Mouse (Mus musculus): Measurements from ENCODE around the gene Brf1.

Brf1 gene

DNA sequence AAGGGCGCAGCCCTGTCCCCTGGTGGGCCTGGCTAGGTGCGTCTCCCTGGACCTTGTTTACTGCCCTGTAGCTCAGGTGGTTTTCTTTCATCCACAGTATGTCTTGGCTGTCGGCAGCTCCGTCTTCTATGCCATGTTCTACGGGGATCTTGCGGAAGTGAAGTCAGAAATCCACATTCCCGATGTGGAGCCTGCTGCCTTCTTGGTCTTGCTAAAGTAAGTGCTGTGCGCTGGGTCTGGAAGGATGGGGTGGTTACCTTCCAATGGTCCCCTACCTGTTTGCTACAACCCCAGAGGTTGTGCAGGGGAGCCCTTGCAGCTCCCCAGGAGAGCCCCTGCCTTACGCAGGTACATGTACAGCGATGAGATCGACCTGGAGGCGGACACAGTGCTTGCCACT, 23.3 kb downstream of the Brf1 start:
- no peak for DNase-seq (ENCODE audit: inconsistent ontology term)

DNA sequence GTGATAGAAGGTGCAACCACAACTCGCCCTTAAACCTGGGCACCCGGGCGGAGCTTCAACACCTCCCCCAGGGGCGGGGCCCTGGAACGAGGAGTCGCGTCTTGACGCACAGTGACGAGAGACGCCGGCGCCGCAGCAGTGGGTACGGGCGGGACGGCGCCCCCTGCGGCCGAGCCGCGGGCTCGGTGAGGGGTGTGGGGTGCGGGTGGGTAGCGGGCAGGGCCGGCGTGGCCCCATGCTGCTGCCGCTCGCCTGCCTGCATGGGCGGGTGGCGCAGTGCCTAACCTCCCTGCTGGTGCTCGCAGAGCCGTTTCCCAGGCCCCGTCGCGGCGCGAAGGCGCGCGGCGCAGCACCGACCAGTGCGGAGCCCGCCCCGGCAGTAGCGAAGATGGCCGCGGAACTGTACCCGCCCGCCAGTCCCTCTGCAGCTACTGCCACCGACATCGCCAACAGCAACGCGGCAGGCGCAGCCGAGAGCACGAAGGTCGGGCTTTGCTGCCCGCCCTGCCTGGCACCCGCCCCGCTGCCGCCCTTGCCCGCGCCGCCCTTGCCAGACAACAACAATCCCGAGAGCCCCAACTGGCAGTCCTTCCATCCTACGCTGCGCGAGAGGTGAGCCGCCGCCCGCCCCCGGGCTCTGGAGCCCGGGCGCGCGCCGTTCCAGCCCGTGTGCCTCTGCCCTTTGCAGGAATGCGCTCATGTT, 24.0 kb downstream of the Brf1 start, which contains the start of gene Btbd6:
Gene Btbd6, plus strand, starts transcription at position 112 of the 703 bp plus-strand sequence.
- DNase-seq (ENCODE audit: inconsistent ontology term): peak; percentile 88

DNA sequence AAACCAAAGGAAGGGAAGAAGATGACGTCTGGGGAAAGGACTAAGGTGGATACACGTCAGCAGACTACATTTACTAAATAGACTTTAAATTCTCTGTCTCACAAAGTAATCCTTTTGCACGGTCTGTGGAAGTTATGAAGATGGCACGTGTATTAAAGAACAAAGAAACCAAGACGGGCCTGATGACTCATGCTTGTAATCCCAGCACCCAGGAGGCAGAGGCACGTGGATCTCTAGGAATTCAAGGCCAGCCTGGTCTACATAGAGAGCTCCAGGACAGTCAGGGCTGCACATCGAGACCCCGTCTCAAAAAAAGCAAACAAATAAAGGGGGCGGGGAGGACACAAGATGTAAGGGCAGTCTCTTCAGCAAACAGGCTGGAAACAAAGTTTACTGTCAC, 25.8 kb downstream of the Brf1 start:
- DNase-seq (ENCODE audit: inconsistent ontology term): no peak

DNA sequence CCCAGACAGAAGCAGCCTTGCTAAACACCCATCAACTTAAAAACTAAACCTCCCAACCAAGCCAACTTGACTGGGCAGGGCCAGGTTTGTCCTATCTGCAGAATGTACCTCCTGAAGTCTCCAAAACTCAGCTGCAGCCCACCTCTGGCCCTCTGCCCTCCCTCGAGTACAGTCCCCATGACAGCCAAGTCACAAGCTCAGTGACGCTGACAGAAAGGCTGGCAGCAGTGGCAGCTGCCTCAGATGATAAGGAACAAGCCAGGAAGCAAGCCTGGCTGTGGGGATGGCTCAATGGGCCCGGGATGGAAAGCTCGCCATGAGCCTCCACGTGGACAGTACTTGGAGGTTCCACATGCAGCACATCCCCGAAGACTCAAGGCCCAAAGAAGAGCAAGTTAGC, 30.9 kb downstream of the Brf1 start:
- DNase-seq (ENCODE audit: inconsistent ontology term): no peak

DNA sequence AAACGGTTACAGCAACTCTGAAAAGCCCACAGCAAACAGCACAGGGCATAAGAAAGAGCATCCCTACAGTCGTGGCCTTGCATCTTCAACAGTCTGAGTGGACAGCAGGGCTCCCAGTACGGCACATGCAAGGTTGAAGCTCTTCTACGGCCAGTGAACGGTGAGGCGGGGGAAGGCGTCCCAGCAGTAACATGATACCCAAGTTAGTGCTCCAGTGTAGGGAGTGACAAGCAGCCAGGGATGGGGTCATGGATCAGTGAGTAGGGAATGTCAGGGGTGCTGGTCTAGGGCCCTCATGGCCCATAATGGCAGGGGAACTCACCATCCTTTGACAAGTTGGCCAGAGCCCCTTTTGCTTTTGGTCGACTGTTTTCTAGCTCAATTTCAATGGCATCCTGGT, 31.6 kb downstream of the Brf1 start:
- DNase-seq (ENCODE audit: inconsistent ontology term): no peak

DNA sequence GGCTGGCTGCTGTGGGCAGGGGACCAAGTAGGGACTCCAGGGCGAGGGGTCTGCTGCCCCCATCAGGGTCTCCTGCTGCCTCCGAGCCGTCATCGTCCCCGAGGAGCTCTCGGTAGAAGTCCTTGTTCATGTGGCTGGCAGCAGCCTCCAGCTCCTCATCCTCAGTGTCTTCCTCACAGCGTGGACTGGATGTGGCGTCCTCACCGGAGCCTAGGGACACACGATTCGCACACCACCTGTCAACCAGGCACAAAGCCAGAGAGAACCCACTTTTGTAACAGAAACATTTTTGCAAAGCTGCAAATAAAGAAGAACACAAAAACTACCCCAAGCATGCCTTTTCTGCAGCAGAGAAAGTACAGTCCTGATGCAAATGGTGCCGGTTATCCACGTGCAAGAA, 34.7 kb downstream of the Brf1 start:
- DNase-seq (ENCODE audit: inconsistent ontology term): no peak

DNA sequence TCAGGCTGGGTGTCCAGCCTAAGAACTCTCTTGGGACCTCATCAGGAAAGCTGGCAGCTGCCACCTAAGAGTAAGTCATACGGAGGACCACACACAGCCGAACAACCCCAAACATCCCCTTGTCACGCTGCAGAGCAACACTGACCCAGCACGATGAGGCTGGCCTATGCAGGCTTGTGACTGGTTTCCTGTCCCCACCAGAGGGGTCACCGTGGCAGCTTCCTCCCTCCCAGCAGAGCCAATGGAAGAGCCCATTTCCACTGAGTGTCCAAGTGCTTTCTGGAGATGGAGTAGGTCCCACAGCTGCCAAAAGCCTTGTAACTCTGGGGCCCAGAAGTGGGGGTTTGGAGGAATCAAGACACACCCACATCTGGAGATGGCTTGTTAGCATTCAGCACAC, 38.6 kb downstream of the Brf1 start:
- DNase-seq (ENCODE audit: inconsistent ontology term): no peak

DNA sequence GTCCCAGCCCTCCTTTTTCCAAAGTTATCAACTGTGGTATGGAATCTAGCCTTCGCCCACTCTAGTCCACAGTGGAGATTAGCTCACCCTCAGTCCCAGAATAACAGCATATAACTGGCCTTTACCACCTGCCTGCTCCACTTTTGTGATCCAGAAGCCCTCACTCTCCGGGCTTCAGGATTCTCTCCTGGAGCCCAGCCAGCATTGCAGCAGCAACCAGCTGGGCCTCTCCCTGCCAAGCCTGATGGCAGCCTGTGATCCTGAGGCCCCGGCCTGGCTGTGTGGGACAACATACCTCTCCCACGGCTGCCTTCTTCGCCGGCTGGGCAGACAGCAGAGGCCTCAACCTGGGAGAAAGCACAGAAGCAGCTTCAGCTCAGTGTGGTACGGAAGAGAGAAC, 39.1 kb downstream of the Brf1 start:
- peak; percentile 66 for DNase-seq (ENCODE audit: inconsistent ontology term)

DNA sequence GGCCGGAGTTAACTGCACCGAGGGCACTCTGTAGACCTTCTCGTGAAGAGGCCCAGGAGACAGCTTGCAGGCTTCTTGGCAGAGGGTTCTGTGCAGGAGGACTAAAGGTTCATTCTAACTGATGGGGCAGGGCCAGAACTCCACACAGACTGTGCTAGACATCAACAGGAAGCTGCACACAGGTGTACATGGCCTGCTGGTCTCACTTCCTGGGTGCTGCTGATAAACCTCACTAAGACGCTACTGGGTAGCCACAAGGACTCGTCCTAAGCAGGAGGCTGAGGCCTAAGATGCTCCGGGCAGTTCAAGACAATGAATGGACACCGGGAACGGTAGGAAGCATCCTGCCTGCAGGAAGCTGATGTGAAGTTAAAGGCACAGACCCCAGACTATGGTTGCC, 41.1 kb downstream of the Brf1 start:
- no peak for DNase-seq (ENCODE audit: inconsistent ontology term)

DNA sequence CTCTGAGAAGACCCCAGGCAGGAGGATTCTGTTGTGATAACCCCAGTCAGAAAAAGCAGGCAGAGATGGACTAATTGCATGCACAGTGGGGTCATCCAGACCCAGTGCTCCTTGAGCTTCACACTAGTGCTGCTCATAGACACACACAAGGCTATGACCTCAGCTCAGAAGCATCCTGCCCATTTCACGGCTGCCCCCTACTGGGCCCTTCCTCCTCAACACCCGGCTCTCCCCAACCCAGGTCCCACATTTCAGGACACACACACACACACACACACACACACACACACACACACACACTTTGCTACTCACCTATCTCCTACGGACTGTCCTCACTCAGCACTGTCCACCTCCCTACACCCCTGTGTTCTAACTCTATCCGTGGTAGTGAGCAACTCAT, 42.2 kb downstream of the Brf1 start:
- DNase-seq (ENCODE audit: inconsistent ontology term): peak; percentile 54

DNA sequence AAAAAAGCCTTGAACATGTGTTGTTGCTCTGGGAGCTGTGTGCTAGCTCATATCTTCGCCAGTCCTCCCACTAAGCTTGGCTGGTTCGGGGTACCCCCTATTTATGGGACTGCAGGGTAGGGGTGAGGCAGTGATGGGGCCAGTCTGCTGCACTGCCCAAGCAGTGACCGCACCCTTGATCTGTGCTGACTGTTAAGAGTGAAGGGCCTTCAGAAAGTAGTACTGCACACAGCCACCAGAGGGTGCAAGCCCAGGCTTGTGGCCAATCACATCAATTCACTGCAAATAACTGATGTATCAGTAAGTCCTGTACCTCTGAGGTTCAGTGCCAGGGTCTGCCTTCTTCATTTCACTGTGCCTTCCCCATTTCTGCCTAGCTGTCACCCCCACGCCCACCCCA, 44.7 kb downstream of the Brf1 start:
- peak; percentile 50 for DNase-seq (ENCODE audit: inconsistent ontology term)

DNA sequence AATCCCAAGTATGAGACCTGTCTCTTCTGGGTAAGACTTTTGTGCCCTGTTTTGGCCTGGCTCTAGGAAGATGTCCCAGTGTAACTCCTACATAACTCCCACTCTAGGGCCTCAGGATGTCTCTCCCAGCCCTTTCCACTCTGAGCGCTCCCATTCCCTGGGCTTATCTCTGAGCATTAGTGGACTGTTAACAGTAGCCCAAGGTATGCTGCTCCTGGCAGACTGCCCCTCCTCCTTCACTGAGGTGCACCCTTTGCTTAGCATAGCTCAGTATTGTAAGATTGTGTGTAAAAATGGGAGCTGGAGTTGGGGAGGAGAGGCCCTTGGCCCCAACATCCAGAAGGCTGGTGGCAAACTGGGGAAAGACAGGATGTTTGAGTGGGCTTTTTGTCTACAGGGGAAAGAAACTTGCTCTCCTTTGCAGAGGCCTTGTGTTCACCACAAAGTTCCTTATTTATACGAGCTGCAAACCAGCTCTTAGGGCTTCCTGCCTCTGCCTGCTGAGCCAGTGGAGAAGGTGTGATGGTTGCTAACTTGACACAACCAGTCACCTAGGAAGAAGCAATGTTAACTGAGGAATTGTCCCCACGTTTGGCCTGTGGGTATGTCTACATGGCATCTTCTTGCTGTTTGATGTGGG, 47.5 kb downstream of the Brf1 start:
- DNase-seq (ENCODE audit: inconsistent ontology term): no peak

DNA sequence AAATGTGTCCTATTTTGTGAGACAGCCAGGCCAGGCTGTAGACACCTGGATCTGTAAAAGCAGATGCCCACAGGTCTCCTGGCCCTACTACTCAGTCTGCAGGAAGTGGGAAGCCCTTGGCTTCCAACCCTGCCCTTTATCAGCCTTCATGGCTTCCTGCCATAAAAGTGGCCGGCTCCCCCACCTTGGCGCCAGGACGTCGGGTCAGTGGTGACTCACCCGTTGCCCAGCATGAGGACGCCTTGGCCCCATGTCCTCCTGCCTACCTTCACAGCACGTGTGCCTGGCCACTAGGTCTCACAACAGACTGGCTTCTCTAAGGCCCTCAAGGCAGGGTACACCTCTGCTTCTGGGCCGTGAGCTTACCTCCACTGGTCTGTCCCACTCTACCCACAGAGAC, 48.1 kb downstream of the Brf1 start:
- DNase-seq (ENCODE audit: inconsistent ontology term): no peak

DNA sequence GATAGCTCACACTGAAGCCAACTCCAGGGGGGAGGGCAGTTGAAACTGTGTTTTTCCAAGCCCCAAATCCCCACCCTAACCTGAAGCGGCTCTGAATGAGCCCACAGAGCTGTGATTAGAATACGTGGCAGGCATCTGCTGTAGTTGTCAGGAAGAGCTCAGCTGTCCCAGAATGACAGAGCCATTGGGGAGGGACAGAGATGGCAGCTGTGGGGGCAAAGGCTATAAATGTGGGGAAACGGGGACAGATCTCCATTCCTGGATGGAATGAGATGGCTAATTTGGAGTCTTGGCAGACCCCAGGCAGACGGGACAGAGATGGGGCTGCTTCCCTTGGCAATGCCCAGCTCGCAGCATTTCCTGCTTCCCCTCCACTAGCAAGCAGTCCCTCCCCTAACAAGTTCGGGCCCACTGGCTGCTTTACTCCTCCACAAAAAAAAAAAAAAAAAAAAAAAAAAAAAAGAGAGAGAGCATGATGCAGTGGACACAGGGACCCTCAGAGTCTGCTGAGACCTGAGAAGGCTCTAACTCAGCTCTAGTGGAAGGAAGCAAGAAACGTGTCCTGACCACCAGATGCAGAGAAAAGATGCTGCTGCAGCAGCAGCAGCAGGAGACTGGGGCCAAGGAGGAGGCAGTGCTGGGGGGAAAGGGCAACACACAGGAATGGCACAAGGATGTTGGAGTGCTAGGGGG, 49.2 kb downstream of the Brf1 start:
- no peak for DNase-seq (ENCODE audit: inconsistent ontology term)

DNA sequence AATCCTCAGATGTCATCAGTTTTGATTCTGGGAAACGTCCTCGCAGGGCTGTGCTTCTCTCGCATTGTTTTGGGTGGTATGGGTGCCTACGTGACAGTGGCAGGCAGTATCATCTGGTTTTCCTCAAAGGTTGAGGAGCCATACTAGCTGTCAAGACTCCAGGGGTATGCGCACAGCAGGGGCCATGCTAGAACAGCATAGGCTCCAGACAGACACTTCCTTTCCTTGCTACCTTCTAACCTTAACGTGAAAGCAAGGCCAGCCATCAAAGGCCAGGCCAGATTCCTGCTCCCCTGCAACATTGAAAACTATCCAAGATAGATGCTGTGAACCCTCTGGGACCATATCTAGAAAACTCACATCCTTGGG, 49.8 kb downstream of the Brf1 start:
- DNase-seq (ENCODE audit: inconsistent ontology term): no peak

DNA sequence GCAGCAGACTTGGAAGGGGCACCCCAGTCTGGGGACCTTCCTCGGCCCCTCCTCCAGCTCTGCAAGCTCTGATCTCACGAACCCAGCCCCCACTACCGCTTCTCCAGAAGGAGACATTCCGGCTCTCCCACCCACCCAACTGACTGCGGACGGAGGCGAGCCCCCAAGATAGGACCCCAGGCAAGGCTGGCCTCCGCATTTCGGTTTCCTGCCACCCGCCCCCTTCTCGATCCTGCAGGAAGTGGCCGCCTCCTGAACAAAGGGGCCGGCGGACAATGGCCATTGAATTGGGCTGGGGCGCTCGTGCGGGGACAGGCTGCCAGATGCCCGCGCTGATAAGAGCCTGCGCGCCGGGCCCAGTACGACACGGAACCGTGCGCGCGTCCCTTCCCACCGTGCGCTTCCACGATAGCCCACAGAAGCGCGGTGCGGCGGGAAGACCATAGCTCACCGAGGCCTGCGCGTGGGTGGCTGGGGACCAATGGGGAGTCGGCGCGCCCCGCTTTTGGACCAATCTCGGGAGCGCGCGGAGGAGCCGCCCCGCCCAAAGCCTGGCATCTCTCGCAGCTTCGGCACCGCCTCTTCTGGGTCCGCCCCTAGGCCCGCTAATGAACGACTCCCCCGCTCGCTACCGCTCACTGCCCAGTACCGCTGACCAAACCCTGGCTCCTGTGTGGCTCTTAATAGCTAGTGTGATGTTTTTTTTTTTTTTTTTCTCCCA, 50.3 kb downstream of the Brf1 start:
- peak; percentile 97 for DNase-seq (ENCODE audit: inconsistent ontology term)

DNA sequence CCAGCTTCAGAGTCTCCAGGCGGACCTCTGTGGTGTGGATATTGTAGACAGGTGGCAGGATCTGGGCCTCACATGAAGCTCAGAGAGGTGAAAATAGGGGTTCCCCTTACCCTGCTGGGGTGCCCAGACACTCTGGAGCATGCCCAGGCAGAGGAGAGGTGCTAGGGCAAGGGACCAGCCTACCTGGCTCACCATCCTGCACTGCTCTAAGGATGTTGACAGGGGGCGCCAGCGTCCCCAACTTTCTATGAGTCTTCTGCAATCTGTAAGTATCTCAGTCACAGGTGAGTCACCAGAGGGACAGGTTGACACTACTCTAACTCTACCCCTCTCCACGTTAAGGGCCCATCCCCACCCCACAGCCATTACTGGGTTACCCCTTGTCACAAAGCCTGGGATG, 53.2 kb downstream of the Brf1 start:
- DNase-seq (ENCODE audit: inconsistent ontology term): no peak

DNA sequence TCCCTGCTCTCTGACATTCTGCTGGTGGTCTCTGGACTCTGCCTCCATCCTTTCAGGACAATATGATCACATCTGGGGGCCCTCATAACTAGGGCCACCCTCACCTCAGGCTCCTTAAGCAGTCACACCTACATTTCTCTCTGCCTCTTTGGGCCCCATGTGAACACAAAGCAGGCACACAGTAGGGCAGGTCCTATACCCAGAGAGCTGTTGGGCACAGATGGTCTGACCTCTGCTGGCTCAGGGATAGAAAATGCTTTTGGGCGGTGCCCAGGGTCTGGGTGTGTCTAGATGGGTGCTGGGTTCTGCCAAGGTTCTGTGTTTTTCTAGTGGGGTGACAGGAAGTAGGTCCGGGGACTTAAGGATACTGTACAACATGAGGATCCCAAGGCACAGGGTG, 56.8 kb downstream of the Brf1 start:
- DNase-seq (ENCODE audit: inconsistent ontology term): no peak

DNA sequence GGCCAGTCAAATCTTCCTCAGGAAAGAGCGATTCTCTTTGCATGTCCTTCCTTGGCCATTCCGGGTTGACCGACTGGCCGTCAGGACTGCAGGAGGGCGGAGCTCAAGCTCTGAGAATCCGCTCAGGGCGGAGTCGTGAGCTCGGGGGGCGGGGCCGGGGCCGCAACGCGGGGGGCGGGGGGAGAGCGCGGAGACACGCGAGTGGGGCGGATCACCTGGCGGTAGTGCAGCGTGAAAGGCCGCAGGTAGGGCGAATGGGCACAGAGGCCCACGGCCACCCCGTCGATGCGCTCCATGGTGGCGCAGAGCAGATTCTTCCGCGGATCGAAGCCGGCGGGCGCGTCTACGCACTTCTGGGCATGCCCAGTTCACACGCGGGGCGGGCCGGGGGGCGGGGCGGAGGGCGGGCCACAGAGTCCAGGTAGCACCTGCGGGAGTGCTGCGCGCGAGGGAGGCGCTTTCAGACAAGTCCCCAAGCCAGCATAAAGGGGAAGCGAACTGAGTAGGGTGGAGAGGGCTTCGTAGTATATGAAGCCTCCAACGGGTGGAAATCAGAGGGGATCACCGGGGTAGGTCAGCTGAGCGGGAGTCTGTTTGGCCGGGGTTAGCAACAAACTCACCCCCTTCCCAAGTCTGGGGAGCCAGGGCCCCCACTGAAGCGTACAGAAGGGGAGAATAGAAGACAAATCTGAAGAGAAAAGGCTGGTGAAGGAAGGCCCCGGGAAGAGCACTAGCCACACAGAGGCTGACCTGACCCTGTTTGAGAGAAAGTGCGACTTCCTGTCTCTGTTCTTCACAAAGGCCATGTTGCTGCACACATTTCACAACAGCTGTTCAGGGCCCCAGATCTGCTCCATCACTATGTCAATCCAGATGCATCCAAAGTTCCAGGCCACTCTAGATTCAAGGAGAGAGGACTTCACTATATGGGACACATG, 58.5 kb downstream of the Brf1 start, which contains the start of gene Nudt14:
Gene Nudt14, minus strand, starts transcription at position 349 of the 938 bp plus-strand sequence.
- DNase-seq (ENCODE audit: inconsistent ontology term): peak; percentile 79

DNA sequence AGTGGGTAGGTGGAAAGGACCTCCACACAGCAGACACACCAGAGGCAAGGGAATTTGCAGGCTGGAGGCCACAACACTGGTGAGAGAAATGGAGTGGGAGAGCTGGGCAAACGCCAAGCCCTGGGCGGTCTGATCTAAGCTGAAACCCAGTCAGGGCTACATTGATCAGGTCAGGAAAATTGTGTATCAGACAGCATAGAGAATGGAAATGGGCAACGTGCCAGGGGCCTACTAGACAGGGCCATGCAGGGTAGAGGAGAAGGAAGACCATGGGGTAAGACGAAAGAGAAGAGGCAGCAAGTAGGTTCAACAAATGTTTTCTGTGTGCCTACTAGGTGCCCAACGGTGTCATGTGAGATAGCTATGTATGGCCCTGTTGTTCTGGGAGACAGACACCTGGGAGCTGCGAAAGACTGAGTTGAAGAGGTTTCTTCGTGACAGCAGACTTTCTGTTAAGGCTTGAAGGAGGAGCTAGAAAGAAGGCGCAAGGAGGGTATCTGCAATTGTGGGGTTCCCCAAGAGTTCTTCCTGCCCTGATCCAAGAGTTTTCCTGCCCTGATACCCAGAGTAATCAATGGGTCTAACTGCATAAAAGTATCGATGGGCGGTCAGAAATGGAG, 59.2 kb downstream of the Brf1 start:
- DNase-seq (ENCODE audit: inconsistent ontology term): peak; percentile 35

DNA sequence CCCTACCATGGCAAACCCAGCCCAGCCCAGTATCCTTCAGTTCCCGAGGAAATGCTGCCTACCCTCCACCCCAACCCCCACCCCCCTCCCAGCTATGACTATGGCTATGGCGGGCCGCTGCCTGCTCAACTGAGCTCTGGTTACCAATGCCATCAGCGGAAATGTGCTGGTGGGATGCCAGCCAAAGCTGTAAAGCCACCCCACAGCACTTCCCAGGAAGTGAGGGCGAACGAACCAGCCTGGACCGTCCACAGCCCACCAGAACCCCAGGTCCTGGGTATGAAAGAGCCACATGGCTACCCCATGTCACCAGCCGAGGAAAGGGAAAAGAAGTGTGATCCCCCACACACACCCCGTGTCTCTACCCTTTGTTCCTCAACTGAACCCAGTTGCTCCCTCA, 59.8 kb downstream of the Brf1 start:
- no peak for DNase-seq (ENCODE audit: inconsistent ontology term)

Data from Muller cell, postnatal 12 days (primary cell).